Mouse (Mus musculus) cerebellum, adult 11-12 months (tissue): ENCODE data around the gene Sgce.
"Not testable (repeated sequence)": the region's sequence is repeated elsewhere in the genome, so short reads cannot be mapped to it uniquely, and the experiment has no call there.

Source experiments
- DNase-seq: peaks from one replicate; pipeline ENCODE4 v3.0.0; 2022

The Sgce gene

GRCm38 (mm10) chr6:4722142-4722541 lies 24.9 kb downstream of the Sgce start:
- DNase-seq, result no peak

- no peak for DNase-seq
These were observed 29.7 kb downstream of the Sgce start for GRCm38 (mm10) chr6:4717344-4717743.

DNA sequence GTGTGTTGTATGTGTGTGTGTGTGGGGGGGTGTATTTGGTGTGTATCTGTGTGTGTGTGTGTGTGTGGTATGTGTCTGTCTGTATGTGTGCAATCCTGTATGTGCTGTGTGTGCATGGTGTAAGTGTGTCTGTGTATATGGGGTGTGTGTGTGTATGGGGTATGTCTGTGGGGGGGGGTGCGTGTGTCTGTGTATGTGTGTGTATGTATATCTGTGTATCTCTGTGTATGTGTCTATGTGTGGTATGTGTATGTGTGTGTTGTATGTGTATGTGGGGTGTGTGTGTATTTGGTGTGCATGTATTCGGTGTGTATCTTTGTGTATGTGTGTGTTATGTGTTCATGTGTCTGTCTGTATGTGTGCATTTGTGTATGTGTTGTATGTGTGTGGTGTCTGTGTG lies 30.8 kb downstream of the Sgce start:
- DNase-seq, result no peak

GRCm38 (mm10) chr6:4708971-4709370 lies 38.0 kb downstream of the Sgce start:
- DNase-seq, result no peak

DNA sequence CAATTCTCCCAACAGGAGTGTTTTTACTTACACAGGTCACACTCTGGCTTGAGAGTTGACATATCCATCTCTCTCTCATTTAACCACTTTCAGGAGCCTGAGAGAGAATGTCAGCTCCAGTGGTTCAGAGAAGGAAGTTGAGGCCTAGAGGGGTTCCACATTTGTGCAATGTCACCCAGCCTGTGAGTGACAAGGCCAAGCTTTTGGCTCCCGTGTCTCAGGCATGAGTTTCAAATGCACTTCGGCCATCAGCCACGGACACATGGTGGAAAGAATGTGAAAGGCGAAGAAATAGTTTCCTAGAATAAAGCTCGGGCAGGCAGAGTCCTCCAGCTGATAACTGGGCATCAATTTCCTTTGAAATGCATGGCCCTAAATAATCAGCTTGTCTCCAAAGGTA lies 40.6 kb downstream of the Sgce start:
- no peak for DNase-seq

DNA sequence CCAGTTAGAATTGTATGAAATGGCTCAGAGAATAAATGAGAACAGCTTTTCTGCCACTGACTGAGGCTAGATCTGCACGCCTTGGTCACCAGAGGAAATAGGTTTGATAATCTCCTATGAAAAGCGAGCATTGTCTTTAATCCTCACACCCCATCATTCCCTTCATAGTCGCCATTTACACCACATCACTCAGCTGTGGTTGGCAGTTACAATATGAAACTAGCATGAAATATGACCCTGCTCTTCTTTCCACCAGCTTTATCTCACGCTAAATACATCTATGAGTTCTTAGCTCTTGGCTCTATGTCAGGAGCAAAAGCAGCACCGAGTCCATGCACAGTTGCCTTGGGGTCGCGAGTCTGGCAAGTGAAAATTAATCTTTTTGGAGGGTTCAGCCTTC lies 43.1 kb downstream of the Sgce start:
- DNase-seq, result no peak

DNA sequence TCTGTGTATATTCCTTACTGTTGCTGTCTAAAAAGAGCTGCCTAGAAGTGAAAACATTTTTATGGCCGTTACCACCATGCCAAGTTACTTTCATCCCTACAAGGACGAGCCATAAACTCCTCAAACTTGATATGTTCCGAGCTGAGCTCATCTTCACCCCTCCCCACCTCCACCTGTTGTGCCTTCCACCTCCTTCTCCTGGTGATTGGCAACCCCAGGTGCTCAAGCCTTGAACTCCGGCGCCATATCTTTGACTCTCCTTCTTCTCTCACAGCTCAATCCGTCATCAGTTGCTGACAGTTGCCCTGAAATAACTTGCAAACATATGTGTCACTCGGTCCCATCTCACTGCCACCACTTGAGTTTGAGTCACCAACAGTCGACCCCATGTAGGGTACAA lies 45.4 kb downstream of the Sgce start:
- DNase-seq, result no peak

DNA sequence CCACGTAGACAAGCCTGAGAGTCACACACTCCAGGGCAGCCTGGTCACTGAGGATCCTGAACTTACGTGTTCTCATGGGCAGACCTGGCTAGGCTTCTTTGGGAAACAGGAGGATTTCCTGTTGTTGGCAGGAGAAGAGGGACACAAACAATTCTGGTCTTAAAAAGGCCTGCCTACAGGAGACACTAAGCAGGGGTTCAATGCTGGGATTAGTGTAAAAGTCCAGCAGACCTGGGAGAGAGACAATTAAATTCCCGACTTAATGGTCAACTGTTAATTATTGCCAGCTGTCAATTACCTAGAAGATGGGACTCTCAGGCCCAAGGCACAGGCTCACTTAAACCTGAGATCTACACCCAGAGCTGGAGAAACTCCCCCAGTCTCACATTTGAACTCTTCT lies 51.2 kb downstream of the Sgce start:
- no peak for DNase-seq

DNA sequence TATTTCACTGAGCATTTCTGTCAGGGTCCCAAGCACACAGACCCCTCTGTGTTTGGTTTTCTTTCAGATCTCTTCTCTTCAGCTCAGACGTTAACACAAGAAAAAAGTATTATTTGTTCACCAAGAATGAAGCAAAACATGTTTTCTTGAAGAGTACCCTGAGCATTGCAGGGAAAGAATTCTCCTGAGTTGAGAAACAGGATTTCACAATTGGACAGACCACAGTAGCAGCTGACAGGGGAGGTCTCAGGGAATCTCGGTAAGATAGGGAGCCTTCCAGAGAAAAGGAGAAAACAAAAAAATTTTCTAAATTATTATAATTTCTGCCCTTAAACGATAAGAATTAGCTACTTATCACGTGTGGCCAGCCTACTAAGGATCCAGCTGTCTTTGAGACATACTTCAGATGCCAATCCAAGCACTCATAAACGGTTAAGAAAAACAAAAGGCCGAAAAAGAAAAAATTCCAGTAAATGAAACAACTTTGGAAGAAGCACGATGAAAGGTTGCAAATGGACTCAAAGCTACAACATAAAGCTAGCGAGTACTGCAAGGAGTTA lies 52.3 kb downstream of the Sgce start:
- no peak for DNase-seq

- DNase-seq, result no peak
These were observed 53.5 kb downstream of the Sgce start for GRCm38 (mm10) chr6:4693544-4693943.

DNA sequence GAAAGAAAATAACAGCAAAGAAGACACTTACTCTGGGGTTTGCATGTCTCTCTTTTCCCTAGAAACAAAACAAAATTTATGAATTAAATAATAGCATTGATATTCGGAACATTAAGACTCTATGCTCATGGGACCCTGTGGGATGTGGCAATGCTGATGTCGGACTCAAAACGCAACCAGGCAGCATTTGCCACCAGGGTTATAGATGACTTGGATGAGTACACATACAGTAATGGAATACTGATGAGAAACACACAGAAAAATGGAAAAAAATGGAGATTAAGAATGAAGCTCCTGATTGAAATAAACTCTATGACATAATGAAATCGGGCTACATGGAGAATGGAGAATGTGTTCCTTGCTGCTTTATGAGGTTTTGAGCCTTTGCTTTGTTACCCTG lies 56.6 kb downstream of the Sgce start:
- DNase-seq, result no peak

DNA sequence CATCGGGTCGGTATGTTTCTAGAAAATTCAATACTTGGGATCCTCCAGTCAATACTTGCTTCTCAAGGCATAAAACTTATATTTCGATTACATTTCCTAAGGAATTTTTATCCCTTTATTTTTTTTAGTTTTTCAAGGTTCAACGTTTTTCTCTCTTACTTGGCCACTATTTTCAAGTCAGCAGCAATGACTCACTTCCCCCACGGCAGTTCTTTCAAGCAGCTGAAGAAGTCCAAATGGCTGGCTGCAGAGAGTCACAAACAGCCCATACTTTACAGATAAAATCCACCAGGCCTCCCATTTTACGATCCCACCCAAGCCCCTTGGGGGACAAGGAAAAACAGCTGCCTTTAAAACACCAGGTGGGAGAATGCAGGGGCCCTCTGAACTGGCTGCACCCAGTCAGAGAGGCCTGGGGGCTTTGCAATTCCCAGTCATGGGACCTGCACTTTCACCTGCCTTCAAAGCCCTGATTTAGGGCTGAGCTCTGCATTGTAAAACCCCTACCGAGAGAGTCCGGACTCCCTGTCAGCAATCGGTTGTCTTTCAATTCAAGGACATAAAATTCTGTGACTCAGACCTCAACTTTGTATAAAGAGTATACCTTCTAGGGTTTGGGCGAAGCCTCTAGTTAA lies 62.2 kb downstream of the Sgce start:
- no peak for DNase-seq

DNA sequence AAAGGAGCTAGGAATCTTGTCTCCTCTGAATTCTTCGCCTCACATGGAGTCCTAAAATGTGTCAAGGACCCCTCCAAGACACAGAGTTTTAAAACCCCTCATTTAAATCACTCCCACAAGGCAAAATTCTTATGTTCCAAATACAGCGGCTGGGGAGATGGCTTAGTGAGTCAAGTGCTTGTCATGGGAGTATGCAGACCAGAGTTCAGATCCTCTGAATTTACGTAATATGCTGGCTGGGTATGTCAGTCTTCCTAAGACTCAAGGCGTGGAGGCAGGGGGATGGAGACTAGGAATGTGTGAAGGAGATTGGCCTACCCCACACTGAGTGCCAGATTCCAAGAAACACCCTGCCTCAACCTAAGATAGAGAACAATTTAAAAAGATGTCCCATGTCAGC lies 66.4 kb downstream of the Sgce start:
- DNase-seq, result no peak

GRCm38 (mm10) chr6:4679981-4680380 lies 67.0 kb downstream of the Sgce start:
- no peak for DNase-seq

DNA sequence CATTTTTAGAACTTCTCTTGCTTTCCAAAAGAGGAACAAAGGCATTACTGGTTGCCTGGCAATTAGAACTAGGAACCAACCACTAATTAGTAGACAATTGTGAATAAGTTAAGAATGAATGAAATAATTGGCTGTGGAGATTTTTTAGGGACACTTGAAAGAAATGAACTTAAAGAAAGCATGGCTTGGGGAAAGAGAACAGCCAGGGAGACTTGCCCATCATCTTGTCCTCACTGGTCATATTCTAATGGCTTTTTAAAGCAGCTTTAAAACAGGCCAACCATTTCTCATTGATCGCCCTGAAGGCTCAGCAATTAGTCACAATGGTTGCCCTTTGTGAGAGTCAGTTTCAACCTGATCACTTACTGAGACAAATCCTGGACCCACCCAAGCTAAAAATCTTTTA lies 69.6 kb downstream of the Sgce start:
- DNase-seq, result no peak

DNA sequence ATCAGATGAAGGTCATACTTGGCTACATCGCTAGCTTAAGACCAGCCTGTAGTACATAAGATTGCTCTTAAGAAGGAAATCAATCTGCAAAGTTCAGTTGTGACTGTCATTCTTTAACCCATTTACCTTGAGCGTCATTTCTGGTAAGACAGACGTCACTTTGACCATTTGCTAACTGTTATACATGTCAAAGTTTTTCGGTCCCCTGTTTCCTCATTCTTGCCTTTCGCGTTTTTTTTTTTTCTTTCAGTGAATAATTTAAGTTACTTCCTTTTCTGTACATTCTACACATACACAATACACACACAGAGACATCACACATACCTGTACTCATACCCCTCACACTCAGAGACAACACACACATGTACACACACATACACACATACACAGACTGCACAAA lies 81.9 kb downstream of the Sgce start:
- no peak for DNase-seq

- no peak for DNase-seq
These were observed 82.7 kb downstream of the Sgce start for GRCm38 (mm10) chr6:4664313-4664712.

- DNase-seq, result no peak
These were observed 83.5 kb downstream of the Sgce start for GRCm38 (mm10) chr6:4663516-4663915.

DNA sequence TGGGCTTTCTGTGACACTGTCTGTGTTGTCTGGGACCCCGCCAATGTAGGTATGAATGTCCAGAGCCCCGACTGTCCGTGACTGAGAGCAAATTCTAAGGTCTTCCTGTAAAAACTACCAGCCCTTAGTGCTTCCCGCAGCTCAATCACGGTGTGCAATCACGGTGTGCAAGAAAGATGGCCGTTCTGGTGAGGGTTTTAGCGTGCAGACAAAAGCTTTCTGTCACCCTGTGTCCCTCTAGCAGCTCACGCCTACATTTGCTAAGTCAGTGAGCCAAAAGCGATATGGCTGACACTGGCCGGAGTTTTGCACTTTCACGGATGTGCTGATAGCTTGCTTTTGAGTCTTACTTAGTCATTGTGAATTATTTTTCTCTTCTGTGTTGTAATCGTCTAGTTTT lies 88.1 kb downstream of the Sgce start:
- DNase-seq, result no peak

- no peak for DNase-seq
These were observed 91.1 kb downstream of the Sgce start for GRCm38 (mm10) chr6:4655924-4656323.

GRCm38 (mm10) chr6:4655466-4655865 lies 91.5 kb downstream of the Sgce start:
- no peak for DNase-seq

- not testable (repeated sequence) for DNase-seq
These were observed 93.3 kb downstream of the Sgce start for GRCm38 (mm10) chr6:4653741-4654140.

GRCm38 (mm10) chr6:4652596-4653134 lies 94.3 kb downstream of the Sgce start:
- no peak for DNase-seq

GRCm38 (mm10) chr6:4647351-4647750 lies 99.7 kb downstream of the Sgce start:
- DNase-seq, result no peak

DNA sequence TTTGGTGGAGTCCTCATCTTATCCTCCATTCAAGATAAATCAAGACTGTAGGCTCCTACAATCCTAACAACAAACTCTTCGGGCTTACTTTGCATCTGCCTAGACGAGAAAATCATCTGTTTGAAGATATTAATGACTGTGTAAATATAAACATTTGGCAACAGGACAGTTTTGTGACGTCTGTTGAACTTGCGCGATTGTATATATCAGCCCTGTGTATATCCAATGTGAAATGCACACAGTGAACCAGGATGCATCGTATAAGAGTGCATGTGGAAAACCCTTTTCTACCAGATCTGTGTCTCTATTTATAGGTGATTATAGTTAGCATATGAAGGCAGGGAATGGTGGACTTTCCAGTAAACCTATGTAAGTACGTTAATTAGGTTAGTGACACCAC lies 104.9 kb downstream of the Sgce start:
- DNase-seq, result no peak
